Mouse (Mus musculus) intestine, embryonic 15.5 days (tissue): ENCODE measurements around the gene Cdh22. TPM values are rescaled to one million over a fixed set of nuclear protein-coding genes. Genes with fewer than 3 reads are reported as not detected.

Experiments
- ATAC-seq: fragments of 200-750 bp; cut with Nextera tagmentation; 2 replicates; pipeline ENCODE4 v1.8.0; 2017; ENCODE audit warnings: moderate TSS enrichment, moderate library complexity
- H3K27ac ChIP-seq: fragments of 300-500 bp; sonication (generic); 2 replicates; pipeline ENCODE4 v1.5.1; 2015; ENCODE audit warnings: mild to moderate bottlenecking, inconsistent platforms
- H3K27me3 ChIP-seq: fragments of 300-500 bp; sonication (generic); replicated peaks from 2 replicates; pipeline ENCODE4 v1.6.1; 2015; ENCODE audit warnings: inconsistent platforms
- H3K36me3 ChIP-seq: fragments of 300-500 bp; sonication (generic); 2 replicates; pipeline ENCODE4 v1.6.1; 2015; ENCODE audit warnings: inconsistent platforms
- H3K4me1 ChIP-seq: fragments of 300-500 bp; sonication (generic); replicated peaks from 2 replicates; pipeline ENCODE4 v1.6.1; 2015; ENCODE audit warnings: inconsistent platforms
- H3K4me2 ChIP-seq: fragments of 300-500 bp; sonication (generic); replicated peaks from 2 replicates; pipeline ENCODE4 v1.6.1; 2015; ENCODE audit warnings: mild to moderate bottlenecking, inconsistent platforms
- H3K4me3 ChIP-seq: fragments of 300-500 bp; sonication (generic); replicated peaks from 2 replicates; pipeline ENCODE4 v1.5.1; 2015; ENCODE audit warnings: inconsistent platforms
- H3K9ac ChIP-seq: fragments of 300-500 bp; sonication (generic); 2 replicates; pipeline ENCODE4 v1.6.1; 2015; ENCODE audit warnings: inconsistent platforms
- H3K9me3 ChIP-seq: fragments of 300-500 bp; sonication (generic); 2 replicates; pipeline ENCODE4 v1.6.1; 2016; ENCODE audit warnings: inconsistent platforms
- WGBS: fragments of 180-500 bp; shearing (Covaris S2); methylation state at CpG from one replicate; pipeline ENCODE4 v1.1.7; 2015; 5-methylcytosine and 5-hydroxymethylcytosine counted together
- polyA plus RNA-seq: library from polyadenylated mRNA; unstranded; fragments of >200 nt; fragmentation: Nextera tagmentation; extraction: Ambion mirVana; gene quantifications from 2 replicates; pipeline ENCODE4 v1.2.1, GENCODE M21; 2015

Gene Cdh22
- polyA plus RNA-seq, 1 experiment from 2014 or later = 0.62 TPM

DNA sequence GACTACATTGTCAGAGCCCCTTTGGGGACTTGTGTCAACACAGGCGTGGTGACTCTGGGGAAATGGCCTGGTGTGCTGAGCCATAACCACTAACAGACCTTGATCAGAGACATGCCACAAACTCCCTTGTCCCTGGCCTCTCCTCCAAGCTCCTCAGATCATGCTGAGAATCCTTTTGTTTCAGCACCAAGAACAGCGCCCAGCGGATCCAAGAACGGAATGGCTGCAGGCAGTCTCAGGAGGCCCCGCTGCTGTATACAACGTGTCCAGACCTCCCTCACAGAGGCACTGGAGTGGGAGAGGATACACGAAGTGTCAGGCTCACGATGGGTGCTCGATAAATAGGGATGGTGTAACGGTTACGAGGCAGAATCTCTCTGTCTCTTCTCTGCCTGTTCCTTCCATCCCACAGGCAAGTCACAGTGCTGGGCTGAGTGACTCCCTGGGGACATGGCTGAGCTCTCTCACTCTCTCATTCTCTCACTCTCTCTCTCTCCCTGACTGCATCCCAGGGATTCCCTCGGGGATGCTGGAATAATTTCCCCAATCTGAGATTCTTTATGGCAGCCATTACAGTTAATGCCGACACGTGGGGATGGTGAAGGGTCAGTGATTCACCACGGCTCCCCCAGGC lies 75.5 kb downstream of the Cdh22 start:
- no peaks in the 10 kb centered on the region for H3K9me3 ChIP-seq
- no peak overlapping the region for H3K9ac ChIP-seq
- H3K27ac ChIP-seq = no peak overlapping the region
- no peak overlapping the region for H3K4me2 ChIP-seq
- H3K4me1 ChIP-seq = no peaks in the 10 kb centered on the region
- H3K36me3 ChIP-seq = no peaks in the 10 kb centered on the region
- 16% methylated on average over 15 of the region's 15 CpGs for WGBS
- peaks cover 19% of the 10 kb centered on the region for H3K27me3 ChIP-seq
- ATAC-seq = no peak
- H3K4me3 ChIP-seq = no peak overlapping the region

DNA sequence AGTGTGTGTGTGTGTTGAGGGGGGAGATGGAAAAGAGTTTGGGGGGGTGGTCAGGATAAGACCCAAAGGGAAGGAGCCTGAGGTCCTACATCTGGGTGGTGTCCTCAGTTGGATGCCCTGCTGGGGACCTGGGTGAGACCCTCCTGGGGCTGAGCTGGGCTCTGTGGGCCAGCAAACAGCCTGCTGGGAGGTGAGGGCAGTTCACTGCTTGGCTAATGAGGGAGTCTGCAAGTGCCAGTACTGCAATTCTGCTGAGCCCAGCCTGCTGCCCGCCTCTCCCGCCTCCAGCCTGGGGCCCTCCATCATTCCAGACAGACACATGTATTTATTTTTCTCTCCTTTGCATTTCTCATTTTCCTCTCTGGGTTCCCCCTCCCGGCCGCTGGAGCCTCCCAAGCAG lies 76.3 kb downstream of the Cdh22 start:
- Histone ChIP-seq H3K27ac (no peak overlapping the region), H3K4me1 (no peaks in the 10 kb centered on the region), H3K4me2 (no peak overlapping the region), H3K4me3 (no peak overlapping the region), H3K36me3 (no peaks in the 10 kb centered on the region), H3K9me3 (no peaks in the 10 kb centered on the region), H3K9ac (no peak overlapping the region), H3K27me3 (peaks cover 18% of the 10 kb centered on the region)
- WGBS = 69% methylated on average over 4 of the region's 4 CpGs
- ATAC-seq = no peak

DNA sequence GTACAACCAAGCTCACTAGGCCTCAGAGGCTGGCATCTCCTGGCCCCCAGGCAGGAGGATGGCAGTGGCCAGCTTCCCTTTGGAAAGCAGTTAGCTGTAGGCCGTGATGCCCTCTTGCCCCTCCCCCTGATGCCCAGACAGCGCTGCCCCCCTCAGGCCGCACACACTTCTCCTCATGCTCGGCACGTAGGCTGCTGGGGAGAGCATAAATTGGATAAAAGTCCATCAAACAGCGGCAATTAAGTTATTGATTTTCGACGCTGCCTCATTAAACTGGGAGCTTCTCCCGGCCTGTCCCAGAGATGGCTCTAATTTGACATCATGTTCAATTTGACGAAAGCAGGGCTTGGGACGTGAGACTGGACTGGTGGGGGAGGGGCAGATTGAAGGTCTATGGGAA lies 76.8 kb downstream of the Cdh22 start:
- 74% methylated on average over 11 of the region's 11 CpGs for WGBS
- no peaks in the 10 kb centered on the region for H3K4me1 ChIP-seq
- H3K36me3 ChIP-seq = no peaks in the 10 kb centered on the region
- no peak for ATAC-seq
- no peak overlapping the region for H3K4me2 ChIP-seq
- H3K9me3 ChIP-seq = no peaks in the 10 kb centered on the region
- no peak overlapping the region for H3K4me3 ChIP-seq
- H3K27ac ChIP-seq = no peak overlapping the region
- H3K27me3 ChIP-seq = peaks cover 18% of the 10 kb centered on the region
- H3K9ac ChIP-seq = no peak overlapping the region

DNA sequence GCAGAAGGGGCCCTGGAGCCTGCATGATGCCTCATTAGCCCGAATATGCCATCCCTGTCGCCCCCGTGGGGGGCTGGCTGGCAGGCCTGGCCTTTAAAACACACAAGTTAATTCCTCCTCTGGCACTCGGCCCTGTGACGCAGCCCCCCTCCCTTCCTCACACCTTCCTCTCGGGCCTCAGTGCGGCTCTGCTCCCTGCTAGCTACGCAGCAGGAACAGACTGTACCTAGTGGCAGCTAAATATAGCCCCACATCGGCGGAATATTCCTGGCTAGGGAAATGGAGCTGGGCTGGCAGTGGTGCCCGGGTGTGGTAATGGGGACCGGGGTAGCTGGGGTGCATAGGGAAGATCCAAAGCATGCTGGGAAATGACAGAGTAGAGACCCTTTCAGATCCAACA lies 81.6 kb downstream of the Cdh22 start:
- 22% methylated on average over 12 of the region's 12 CpGs for WGBS
- H3K27ac ChIP-seq = no peak overlapping the region
- peaks cover 21% of the 10 kb centered on the region for H3K27me3 ChIP-seq
- no peak overlapping the region for H3K4me2 ChIP-seq
- no peaks in the 10 kb centered on the region for H3K9me3 ChIP-seq
- ATAC-seq = no peak
- H3K9ac ChIP-seq = no peak overlapping the region
- no peaks in the 10 kb centered on the region for H3K4me1 ChIP-seq
- H3K4me3 ChIP-seq = no peak overlapping the region
- no peaks in the 10 kb centered on the region for H3K36me3 ChIP-seq

DNA sequence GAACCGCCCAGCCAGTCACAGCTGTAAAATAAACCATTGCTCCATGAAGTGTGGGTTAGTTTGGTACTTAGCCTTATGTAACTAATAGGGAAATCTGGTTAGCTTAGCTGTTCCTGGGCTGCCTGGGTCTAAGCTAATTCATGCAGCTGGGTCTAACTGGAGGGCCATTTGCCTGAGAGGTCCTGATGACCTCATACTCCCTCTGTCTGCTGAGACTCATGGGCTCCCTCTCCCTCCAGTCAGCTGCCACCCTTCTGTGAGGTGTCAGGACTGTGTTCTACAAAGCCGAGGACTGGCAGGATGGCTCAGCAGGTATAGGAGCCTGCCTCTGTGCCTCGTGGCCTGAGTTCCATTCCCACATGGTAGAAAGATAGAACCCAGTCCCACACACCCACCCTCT lies 84.9 kb downstream of the Cdh22 start:
- H3K4me3 ChIP-seq = no peak overlapping the region
- H3K27me3 ChIP-seq = peaks cover 15% of the 10 kb centered on the region
- no peak for ATAC-seq
- H3K4me1 ChIP-seq = no peaks in the 10 kb centered on the region
- H3K4me2 ChIP-seq = no peak overlapping the region
- no peaks in the 10 kb centered on the region for H3K36me3 ChIP-seq
- WGBS = 48% methylated on average over 3 of the region's 3 CpGs
- no peak overlapping the region for H3K9ac ChIP-seq
- no peak overlapping the region for H3K27ac ChIP-seq
- no peaks in the 10 kb centered on the region for H3K9me3 ChIP-seq

DNA sequence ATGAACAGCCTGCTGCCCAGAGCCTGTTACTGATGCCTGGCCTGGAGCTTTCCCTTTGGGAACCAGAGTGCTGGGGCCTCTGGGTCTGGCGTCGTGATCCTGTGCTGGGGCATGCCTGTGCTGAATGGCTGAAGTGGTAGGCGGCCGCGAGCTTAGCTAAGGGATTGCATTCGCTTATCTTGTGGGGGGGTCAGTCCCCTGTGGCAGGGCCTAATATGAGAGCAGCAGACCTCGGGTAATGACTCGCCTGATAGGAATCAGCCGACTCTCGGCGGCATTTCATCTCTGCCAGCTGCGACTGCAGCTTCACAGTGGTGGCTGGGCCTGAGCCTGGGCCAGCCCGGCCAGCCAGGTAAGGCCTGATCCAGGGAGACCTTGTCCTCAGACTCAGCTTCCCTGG lies 88.8 kb downstream of the Cdh22 start:
- Histone ChIP-seq H3K9me3 (no peaks in the 10 kb centered on the region), H3K27me3 (peaks cover 23% of the 10 kb centered on the region), H3K9ac (no peak overlapping the region), H3K36me3 (no peaks in the 10 kb centered on the region), H3K4me3 (no peak overlapping the region), H3K4me2 (no peak overlapping the region), H3K27ac (no peak overlapping the region), H3K4me1 (peaks cover 4% of the 10 kb centered on the region; the same call in 1 of the 2 replicates)
- ATAC-seq = no peak
- 56% methylated on average over 13 of the region's 13 CpGs for WGBS

DNA sequence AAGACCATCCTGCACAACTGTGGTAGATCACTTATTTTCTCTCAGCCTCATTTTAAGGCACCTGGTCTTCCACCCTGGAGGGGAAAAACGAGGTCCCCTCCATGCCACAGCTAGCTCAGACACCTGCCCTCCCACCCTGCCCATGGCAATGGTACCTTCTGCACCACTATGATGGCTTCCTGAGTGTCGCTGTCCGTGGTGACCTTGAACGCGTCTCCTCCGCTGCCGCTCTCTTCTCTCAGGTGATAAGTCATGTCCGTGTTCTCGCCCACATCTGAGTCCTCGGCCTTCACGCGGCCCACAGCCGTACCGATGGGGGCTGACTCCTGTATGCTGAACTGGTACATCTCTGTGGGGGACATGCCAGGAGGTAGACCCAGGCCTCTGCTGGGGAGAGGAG lies 91.2 kb downstream of the Cdh22 start:
- H3K27me3 ChIP-seq = peaks cover 20% of the 10 kb centered on the region
- peaks cover 4% of the 10 kb centered on the region; the same call in 1 of the 2 replicates for H3K4me1 ChIP-seq
- 62% methylated on average over 14 of the region's 14 CpGs for WGBS
- H3K4me3 ChIP-seq = no peak overlapping the region
- no peak overlapping the region for H3K4me2 ChIP-seq
- no peaks in the 10 kb centered on the region for H3K9me3 ChIP-seq
- ATAC-seq = no peak
- no peaks in the 10 kb centered on the region for H3K36me3 ChIP-seq
- no peak overlapping the region for H3K27ac ChIP-seq
- no peak overlapping the region for H3K9ac ChIP-seq

DNA sequence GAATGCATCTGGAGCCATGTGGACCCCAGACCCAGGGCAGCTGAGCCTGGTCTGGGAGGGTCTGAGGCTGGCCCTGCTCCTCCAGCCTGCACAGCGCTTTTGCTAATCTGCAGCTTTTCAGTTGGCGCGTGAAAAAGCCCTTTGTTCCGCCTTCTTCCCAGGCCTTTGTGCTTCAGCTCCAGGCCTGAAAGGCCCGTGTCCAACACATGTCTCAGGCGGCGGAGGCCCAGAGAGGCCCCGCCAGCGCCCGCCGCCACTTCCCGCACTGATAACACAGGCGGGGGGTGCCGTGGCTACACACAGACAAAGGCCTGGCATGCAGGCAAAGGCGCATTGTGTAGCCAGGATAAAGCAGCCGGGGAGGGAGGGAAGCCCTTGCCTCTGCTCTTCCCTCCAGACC lies 98.6 kb downstream of the Cdh22 start:
- Histone ChIP-seq H3K36me3 (no peaks in the 10 kb centered on the region), H3K27me3 (peaks cover 21% of the 10 kb centered on the region), H3K27ac (0 out of 2 replicates have a peak overlapping the region, but pooled peaks have one; percentile 27), H3K4me3 (no peak overlapping the region), H3K4me1 (peaks cover 13% of the 10 kb centered on the region), H3K4me2 (0 out of 2 replicates have a peak overlapping the region, but pooled peaks have one; percentile 11), H3K9me3 (no peaks in the 10 kb centered on the region), H3K9ac (no peak overlapping the region)
- peak; percentile 44; the same call in 1 of the 2 replicates for ATAC-seq
- 17% methylated on average over 16 of the region's 16 CpGs for WGBS

DNA sequence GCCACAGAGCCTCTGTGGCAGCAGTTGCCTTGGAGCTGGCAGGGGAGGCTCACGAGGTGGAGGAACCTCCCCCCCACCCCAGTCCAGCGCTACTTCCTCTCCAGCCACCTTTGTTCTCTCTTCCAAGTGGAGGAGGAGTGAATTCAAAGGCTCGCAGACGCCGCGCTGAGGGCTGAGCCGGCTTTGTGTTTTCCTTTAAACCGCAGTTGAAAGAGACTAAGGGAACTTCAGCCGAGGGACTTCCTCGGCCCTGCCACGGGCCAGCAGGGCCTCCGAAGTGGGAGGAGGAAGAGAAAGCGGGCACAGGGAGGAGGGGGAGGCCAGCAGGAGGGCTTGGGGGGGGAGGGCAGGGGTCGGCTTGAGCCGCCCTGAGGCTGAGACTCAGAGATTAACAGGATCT lies 101.1 kb downstream of the Cdh22 start:
- WGBS = 2% methylated on average over 15 of the region's 15 CpGs
- no peak for ATAC-seq

DNA sequence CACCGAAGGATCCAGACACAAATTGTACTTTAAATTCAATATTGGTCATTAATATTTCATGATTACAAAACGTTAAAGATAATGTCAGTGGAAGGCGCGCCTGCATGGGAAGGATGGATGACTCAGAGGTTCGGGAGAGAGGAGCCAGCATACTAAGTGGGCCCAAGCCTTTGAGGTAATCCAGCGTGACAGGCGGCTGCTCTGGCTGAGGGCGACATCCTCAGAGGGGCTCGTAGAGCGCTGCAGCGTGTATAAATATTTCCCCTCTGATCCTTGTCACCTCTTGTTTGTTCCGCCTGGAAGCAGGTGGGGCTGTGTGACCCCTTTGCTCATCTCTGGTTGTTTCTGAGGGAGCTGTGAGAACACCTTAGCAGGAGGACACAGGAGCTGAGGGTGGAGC lies 103.2 kb downstream of the Cdh22 start:
- H3K27ac ChIP-seq = no peak overlapping the region
- peaks cover 6% of the 10 kb centered on the region for H3K4me1 ChIP-seq
- 34% methylated on average over 12 of the region's 12 CpGs for WGBS
- H3K9me3 ChIP-seq = no peaks in the 10 kb centered on the region
- peaks cover 25% of the 10 kb centered on the region; the same call in 1 of the 2 replicates for H3K27me3 ChIP-seq
- ATAC-seq = no peak
- no peak overlapping the region for H3K4me3 ChIP-seq
- no peak overlapping the region for H3K4me2 ChIP-seq
- no peaks in the 10 kb centered on the region for H3K36me3 ChIP-seq
- H3K9ac ChIP-seq = no peak overlapping the region

More for the DNA sequence above, 101.1 kb downstream of the Cdh22 start:
- H3K9ac ChIP-seq = no peak overlapping the region
- peaks cover 27% of the 10 kb centered on the region; the same call in 1 of the 2 replicates for H3K27me3 ChIP-seq
- no peak overlapping the region for H3K4me3 ChIP-seq
- no peak overlapping the region for H3K27ac ChIP-seq
- peak overlapping the region; percentile 38 for H3K4me2 ChIP-seq
- H3K9me3 ChIP-seq = no peaks in the 10 kb centered on the region
- peaks cover 13% of the 10 kb centered on the region for H3K4me1 ChIP-seq
- no peaks in the 10 kb centered on the region for H3K36me3 ChIP-seq

DNA sequence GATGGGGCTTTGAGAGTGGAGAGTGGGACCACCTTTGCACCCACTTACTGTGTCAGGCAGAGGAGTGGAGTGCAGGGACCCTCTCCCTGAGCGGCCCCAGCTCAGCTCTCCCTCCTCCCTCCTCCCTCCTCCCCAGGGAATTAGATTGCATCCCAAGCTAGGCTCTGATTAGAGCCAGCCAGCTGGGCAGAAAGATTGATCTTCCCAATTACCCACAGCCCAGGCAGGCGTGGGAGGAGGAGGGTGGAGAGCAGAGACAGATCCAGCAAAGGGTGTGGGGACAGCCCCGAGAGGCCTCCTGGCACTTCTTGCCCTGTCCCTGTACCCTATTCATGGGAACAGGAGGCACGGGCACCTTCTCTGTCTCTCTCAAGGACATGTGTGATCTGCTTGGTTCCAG lies 105.5 kb downstream of the Cdh22 start:
- H3K27me3 ChIP-seq = peaks cover 30% of the 10 kb centered on the region
- ATAC-seq = no peak
- no peaks in the 10 kb centered on the region for H3K36me3 ChIP-seq
- no peak overlapping the region for H3K9ac ChIP-seq
- no peaks in the 10 kb centered on the region for H3K4me1 ChIP-seq
- no peaks in the 10 kb centered on the region for H3K9me3 ChIP-seq
- WGBS = 42% methylated on average over 4 of the region's 4 CpGs
- no peak overlapping the region for H3K27ac ChIP-seq
- no peak overlapping the region for H3K4me2 ChIP-seq
- H3K4me3 ChIP-seq = no peak overlapping the region

DNA sequence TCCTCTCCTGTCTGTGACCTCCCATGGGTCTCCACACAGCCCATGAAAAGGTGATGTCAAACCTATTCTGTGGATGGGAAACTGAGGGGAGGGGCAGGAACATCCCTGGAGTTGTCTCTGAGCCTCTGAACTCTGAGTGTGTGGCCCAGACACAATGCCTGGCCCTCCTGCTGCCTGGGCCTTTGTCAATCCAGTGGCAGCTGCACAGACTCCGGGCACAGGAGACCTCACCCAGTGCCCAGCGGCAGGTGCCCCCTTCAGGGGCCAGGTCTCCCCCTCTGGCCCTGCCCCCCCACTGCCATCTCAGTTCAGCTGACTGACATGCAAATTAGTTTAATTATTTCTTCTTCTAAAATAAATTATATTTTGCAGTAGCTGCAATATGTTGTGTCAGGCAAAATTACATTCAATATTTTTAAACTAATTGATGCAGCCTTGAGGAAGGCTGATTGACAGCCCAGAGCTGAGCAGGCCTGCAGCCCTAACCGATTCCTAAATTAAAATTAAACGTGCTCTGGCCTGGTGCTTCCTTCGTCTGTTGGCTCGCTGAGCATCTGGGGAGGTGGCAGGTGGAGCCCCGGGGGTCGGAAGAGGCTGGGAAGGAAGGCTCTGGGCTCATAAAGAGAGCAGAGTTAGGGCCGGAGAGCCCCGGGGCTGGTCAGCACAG lies 107.6 kb downstream of the Cdh22 start:
- 49% methylated on average over 10 of the region's 10 CpGs for WGBS
- no peaks in the 10 kb centered on the region for H3K4me1 ChIP-seq
- H3K27me3 ChIP-seq = peaks cover 24% of the 10 kb centered on the region
- no peak overlapping the region for H3K27ac ChIP-seq
- H3K9ac ChIP-seq = no peak overlapping the region
- no peaks in the 10 kb centered on the region for H3K36me3 ChIP-seq
- H3K4me3 ChIP-seq = no peak overlapping the region
- H3K9me3 ChIP-seq = no peaks in the 10 kb centered on the region
- no peak for ATAC-seq
- H3K4me2 ChIP-seq = no peak overlapping the region
